8 mouse cellular contexts compared by ENCODE assay signal in genomic region chr12:111537796-111538291, GRCm38 (mm10). TPM values are rescaled to one million over a fixed set of nuclear protein-coding genes. Genes with fewer than 3 reads are reported as not detected.
DNase-seq lines count a peak whose midpoint lies in the region; ATAC-seq and TF ChIP-seq lines count a peak whose summit lies in the region.

TSS of gene Eif5 (plus strand) at chr12:111538016.

- peak; percentile 99 for DNase-seq in MEL (ENCODE audit: low read depth, low spot score)
- DNase-seq in cerebellum, adult 2 months, result peak; percentile 99 to 100
- DNase-seq in forebrain, postnatal 0 days, result peak; percentile 100
- DNase-seq in heart, postnatal 4 days, result peak; percentile 100
- DNase-seq in layer of hippocampus, adult 8-10 months (ENCODE audit: low spot score in 2 of 2), result peak; percentile 99 to 100
- peak; percentile 99 for DNase-seq in ovary, adult 18-20 months (ENCODE audit: low spot score)
- peak; percentile 98 for DNase-seq in thymus, postnatal 0 days (ENCODE audit: low spot score)

- peak within 1 kb of the TSS; percentile 81 for H3K27ac ChIP-seq in MEL (ENCODE audit: control insufficient read depth, low read depth, low read length)
- peak within 1 kb of the TSS; percentile 88 for H3K27ac ChIP-seq in cerebellum, adult 2 months (ENCODE audit: insufficient read depth, low read length)
- H3K27ac ChIP-seq in forebrain, postnatal 0 days (ENCODE audit: low read depth, low read length), result peak within 1 kb of the TSS; percentile 100
- peak within 1 kb of the TSS; percentile 96 for H3K27ac ChIP-seq in lung, embryonic 15.5 days

- H3K79me2 ChIP-seq in MEL (ENCODE audit: control insufficient read depth, insufficient read depth, low read length, poor library complexity), result peaks cover 31% of the 10 kb centered on the region

- no peak for TF ChIP-seq CTCF in MEL (IDR thresholded peaks at IDR 0.05 in 2 of 3, conservative IDR thresholded peaks at IDR 0.05 in 1 of 3; ENCODE audit: control insufficient read depth in 1 of 3, insufficient read depth in 1 of 3, low read depth in 2 of 3, low read length in 3 of 3, poor library complexity in 1 of 3, severe bottlenecking in 1 of 3)
- TF ChIP-seq CTCF in cerebellum, adult 2 months (IDR thresholded peaks at IDR 0.05; ENCODE audit: borderline replicate concordance, insufficient read depth, low read depth, low read length), result no peak
- TF ChIP-seq CTCF in forebrain, postnatal 0 days (IDR thresholded peaks at IDR 0.05; ENCODE audit: low read depth), result no peak

- H3K27me3 ChIP-seq in MEL (ENCODE audit: control insufficient read depth in 1 of 2, insufficient read depth in 2 of 2, low read length in 2 of 2), result no peaks in the 10 kb centered on the region
- no peaks in the 10 kb centered on the region for H3K27me3 ChIP-seq in cerebellum, adult 2 months (ENCODE audit: control insufficient read depth, insufficient read depth, low read length)
- H3K27me3 ChIP-seq in forebrain, postnatal 0 days (ENCODE audit: insufficient read depth, low read length), result no peaks in the 10 kb centered on the region
- no peaks in the 10 kb centered on the region for H3K27me3 ChIP-seq in lung, embryonic 15.5 days

- H3K9me3 ChIP-seq in MEL (replicated peaks; ENCODE audit: insufficient read depth, low read length), result no peaks in the 10 kb centered on the region
- H3K9me3 ChIP-seq in forebrain, postnatal 0 days (ENCODE audit: low read length), result no peaks in the 10 kb centered on the region
- no peaks in the 10 kb centered on the region for H3K9me3 ChIP-seq in lung, embryonic 15.5 days

- no peak for TF ChIP-seq RAD21 in MEL (IDR thresholded peaks at IDR 0.05; ENCODE audit: low read depth, low read length)

- under 1% methylated on average over 47 of the region's 47 CpGs for WGBS in cerebellum, adult 2 months
- under 1% methylated on average over 43 of the region's 47 CpGs for WGBS in forebrain, postnatal 0 days
- WGBS in lung, embryonic 15.5 days, result under 1% methylated on average over 26 of the region's 47 CpGs

- H3K4me3 ChIP-seq in MEL (ENCODE audit: control insufficient read depth in 1 of 2, insufficient read depth in 1 of 2, low read depth in 2 of 2, low read length in 2 of 2), result peak within 1 kb of the TSS; percentile 71 to 90
- peak within 1 kb of the TSS; percentile 91 for H3K4me3 ChIP-seq in cerebellum, adult 2 months (replicated peaks; ENCODE audit: insufficient read depth, low read depth, low read length)
- H3K4me3 ChIP-seq in forebrain, postnatal 0 days (ENCODE audit: low read depth, low read length), result peak within 1 kb of the TSS; percentile 100
- H3K4me3 ChIP-seq in lung, embryonic 15.5 days, result peak within 1 kb of the TSS; percentile 80

- peaks cover 28 to 35% of the 10 kb centered on the region in 2 experiments for H3K4me1 ChIP-seq in MEL (ENCODE audit: control insufficient read depth in 1 of 2, insufficient read depth in 2 of 2, low read length in 2 of 2)
- peaks cover 5% of the 10 kb centered on the region; the same call in 1 of the 2 replicates for H3K4me1 ChIP-seq in cerebellum, adult 2 months (ENCODE audit: control insufficient read depth, insufficient read depth, low read length)
- H3K4me1 ChIP-seq in forebrain, postnatal 0 days (ENCODE audit: insufficient read depth), result peaks cover 16% of the 10 kb centered on the region
- H3K4me1 ChIP-seq in lung, embryonic 15.5 days, result peaks cover 26% of the 10 kb centered on the region

- H3K4me2 ChIP-seq in forebrain, postnatal 0 days (ENCODE audit: low read depth), result peak within 1 kb of the TSS; percentile 77
- H3K4me2 ChIP-seq in lung, embryonic 15.5 days, result peak within 1 kb of the TSS; percentile 81

- peaks cover 34 to 49% of the 10 kb centered on the region in 2 experiments for H3K36me3 ChIP-seq in MEL (ENCODE audit: control insufficient read depth in 1 of 2, insufficient read depth in 2 of 2, low read length in 2 of 2)
- H3K36me3 ChIP-seq in forebrain, postnatal 0 days (ENCODE audit: insufficient read depth), result peaks cover 32% of the 10 kb centered on the region
- H3K36me3 ChIP-seq in lung, embryonic 15.5 days, result peaks cover 36% of the 10 kb centered on the region

- TF ChIP-seq POLR2A in MEL (IDR thresholded peaks at IDR 0.05; ENCODE audit: control insufficient read depth in 1 of 2, insufficient read depth in 1 of 2, low read depth in 1 of 2, low read length in 2 of 2, poor library complexity in 1 of 2), result peak; percentile 84 to 97
- peak; percentile 76 for TF ChIP-seq POLR2A in cerebellum, adult 2 months (IDR thresholded peaks at IDR 0.05; ENCODE audit: borderline replicate concordance, insufficient read depth, low read length)

- peak; percentile 98 for ATAC-seq in forebrain, postnatal 0 days
- peak; percentile 99 for ATAC-seq in lung, embryonic 15.5 days (ENCODE audit: borderline replicate concordance, extremely low read depth, low FRiP score, low TSS enrichment)

- H3K9ac ChIP-seq in MEL (ENCODE audit: control insufficient read depth, low read depth, low read length, poor library complexity, severe bottlenecking), result peak within 1 kb of the TSS; percentile 99
- H3K9ac ChIP-seq in forebrain, postnatal 0 days, result peak within 1 kb of the TSS; percentile 99
- H3K9ac ChIP-seq in lung, embryonic 15.5 days, result peak within 1 kb of the TSS; percentile 98

- no peak; a peak in 1 of 4 replicates for TF ChIP-seq EP300 in MEL (IDR thresholded peaks at IDR 0.05; ENCODE audit: low read depth in 1 of 2, low read length in 2 of 2)

TF ChIP-seq in MEL, 35 proteins besides CTCF, POLR2A, EP300 and RAD21:
- TF ChIP-seq MXI1 (IDR thresholded peaks at IDR 0.05; ENCODE audit: low read depth, low read length) (peak; percentile 82), USF1 (IDR thresholded peaks at IDR 0.05; ENCODE audit: low read depth, low read length) (peak; percentile 28), E2F4 (IDR thresholded peaks at IDR 0.05; ENCODE audit: borderline replicate concordance, low read depth, low read length) (no peak), ZKSCAN1 (IDR thresholded peaks at IDR 0.05; ENCODE audit: low read depth, low read length) (no peak), ZMIZ1 (IDR thresholded peaks at IDR 0.05; ENCODE audit: low read depth, low read length) (peak; percentile 69; the same call in 1 of the 2 replicates), SIN3A (IDR thresholded peaks at IDR 0.05; ENCODE audit: low read length) (peak; percentile 81; the same call in 1 of the 2 replicates), TBP (IDR thresholded peaks at IDR 0.05; ENCODE audit: low read depth, low read length) (peak; percentile 93), ELF1 (IDR thresholded peaks at IDR 0.05; ENCODE audit: low read depth, low read length) (peak; percentile 90), USF2 (IDR thresholded peaks at IDR 0.05; ENCODE audit: borderline replicate concordance in 1 of 2, insufficient read depth in 1 of 2, low read depth in 1 of 2, low read length in 2 of 2) (no peak), ZNF384 (IDR thresholded peaks at IDR 0.05; ENCODE audit: low read depth, low read length) (no peak), TCF12 (IDR thresholded peaks at IDR 0.05; ENCODE audit: low read depth, low read length) (peak; percentile 79), MEF2A (IDR thresholded peaks at IDR 0.05; ENCODE audit: extremely low read depth, insufficient replicate concordance, low read depth, low read length, poor library complexity, severe bottlenecking) (0 out of 2 replicates have a peak, but pooled peaks have one; percentile 17), NELFE (IDR thresholded peaks at IDR 0.05; ENCODE audit: low read depth, low read length) (peak; percentile 87), CHD2 (IDR thresholded peaks at IDR 0.05; ENCODE audit: low read length) (peak; percentile 99), TAL1 (IDR thresholded peaks at IDR 0.05; ENCODE audit: low read length) (no peak), MAZ (IDR thresholded peaks at IDR 0.05; ENCODE audit: low read depth, low read length) (peak; percentile 92), HCFC1 (IDR thresholded peaks at IDR 0.05; ENCODE audit: low read depth, low read length) (peak; percentile 95), KAT2A (conservative IDR thresholded peaks at IDR 0.05; ENCODE audit: low read depth, low read length) (no peak; the same call in 1 of the 2 replicates), MAFK (IDR thresholded peaks at IDR 0.05; ENCODE audit: borderline replicate concordance, low read depth, low read length) (no peak), CHD1 (IDR thresholded peaks at IDR 0.05; ENCODE audit: low read depth, low read length) (no peak), BHLHE40 (IDR thresholded peaks at IDR 0.05; ENCODE audit: borderline replicate concordance, low read depth, low read length) (no peak), POLR2AphosphoS2 (IDR thresholded peaks at IDR 0.05; ENCODE audit: low read length) (peak; percentile 58; the same call in 1 of the 2 replicates), NRF1 (IDR thresholded peaks at IDR 0.05; ENCODE audit: insufficient read depth, low read depth, low read length, poor library complexity, severe bottlenecking) (peak; percentile 54; the same call in 1 of the 2 replicates), RCOR1 (IDR thresholded peaks at IDR 0.05; ENCODE audit: low read depth, low read length) (no peak), MYC (IDR thresholded peaks at IDR 0.05; ENCODE audit: low read depth, low read length) (peak; percentile 66; the same call in 1 of the 2 replicates)

RNA-seq across cellular contexts. Expression of gene Eif5, which starts in this region (rescaled TPM):
- total RNA-seq in MEL (2012; rRNA removed), result 183 and 201 TPM in 2 replicates
- 100 to 1,000 TPM; 276 to 330 TPM for polyA plus RNA-seq in MEL (2012; ENCODE audit: insufficient read depth in 1 of 2, insufficient read length in 2 of 2, low read depth in 1 of 2, low replicate concordance in 2 of 2, missing spikeins in 1 of 2)
- polyA plus RNA-seq in cerebellum, adult 2 months (2012; rRNA removed), result 176 and 183 TPM in 2 replicates
- 273 and 366 TPM in 2 replicates for total RNA-seq in forebrain, postnatal 0 days (2014; rRNA removed)
- polyA plus RNA-seq in forebrain, postnatal 0 days (2015; fragmentation: Nextera tagmentation; extraction: Ambion mirVana), result 580 and 648 TPM in 2 replicates
- total RNA-seq in heart, postnatal 4 days (2021), result 100 to 1,000 TPM; 240 to 258 TPM
- total RNA-seq in layer of hippocampus, adult 8-10 months (2022), result 100 to 1,000 TPM; 235 to 288 (median 259) TPM
- 471 and 493 TPM in 2 replicates for polyA plus RNA-seq in lung, embryonic 15.5 days (2015; fragmentation: Nextera tagmentation; extraction: Ambion mirVana)
- polyA plus RNA-seq in thymus, postnatal 0 days (2015; fragmentation: Nextera tagmentation; extraction: Ambion mirVana), result 660 and 662 TPM in 2 replicates

Comparison
In these comparisons a context has a peak if more than half of its experiments do, and no peak if none do; other contexts are left out.
1. Peak in every context shown above with its lines: DNase-seq, ATAC-seq, H3K4me3 ChIP-seq and H3K27ac ChIP-seq.